Mouse (Mus musculus) heart, embryonic 11.5 days (tissue): ENCODE measurements around the gene Chd1l. TPM values are rescaled to one million over a fixed set of nuclear protein-coding genes. Genes with fewer than 3 reads are reported as not detected.

ENCODE experiments used
- ATAC-seq: fragments of 200-750 bp; cut with Nextera tagmentation; replicated peaks from 2 replicates; pipeline ENCODE4 v1.8.0; 2017; ENCODE audit warnings: moderate library complexity; ENCODE audit not compliant: insufficient number of reproducible peaks, low FRiP score, low TSS enrichment
- H3K27ac ChIP-seq: fragments of 300-500 bp; sonication (generic); 2 replicates; pipeline ENCODE4 v1.5.1; 2014; ENCODE audit warnings: mild to moderate bottlenecking, low read depth, low read length
- H3K27me3 ChIP-seq: fragments of 300-500 bp; sonication (generic); 2 replicates; pipeline ENCODE4 v1.6.1; 2014; ENCODE audit warnings: mild to moderate bottlenecking, low read length, mixed read lengths; ENCODE audit not compliant: control insufficient read depth, insufficient read depth
- H3K36me3 ChIP-seq: fragments of 300-500 bp; sonication (generic); 2 replicates; pipeline ENCODE4 v1.6.1; 2014; ENCODE audit warnings: mild to moderate bottlenecking, low read length, moderate library complexity, mixed read lengths; ENCODE audit not compliant: control insufficient read depth, insufficient read depth
- H3K4me1 ChIP-seq: fragments of 300-500 bp; sonication (generic); 2 replicates; pipeline ENCODE4 v1.6.1; 2014; ENCODE audit warnings: low read length; ENCODE audit not compliant: control insufficient read depth, insufficient read depth
- H3K4me2 ChIP-seq: fragments of 300-500 bp; sonication (generic); 2 replicates; pipeline ENCODE4 v1.6.1; 2014; ENCODE audit warnings: mild to moderate bottlenecking, moderate library complexity
- H3K4me3 ChIP-seq: fragments of 300-500 bp; sonication (generic); 2 replicates; pipeline ENCODE4 v1.5.1; 2014; ENCODE audit warnings: low read depth, low read length
- H3K9ac ChIP-seq: fragments of 300-500 bp; sonication (generic); 2 replicates; pipeline ENCODE4 v1.6.1; 2014; ENCODE audit warnings: mild to moderate bottlenecking, low read depth, low read length, moderate library complexity
- H3K9me3 ChIP-seq: fragments of 300-500 bp; sonication (generic); replicated peaks from 2 replicates; pipeline ENCODE4 v1.6.1; 2016; ENCODE audit warnings: low read length; ENCODE audit not compliant: control insufficient read depth
- WGBS: fragments of 180-500 bp; shearing (Covaris S2); extraction: QIAGEN DNeasy Blood & Tissue Kit; methylation state at CpG from one replicate; pipeline ENCODE4 v1.1.7; 2014; ENCODE audit not compliant: insufficient replicate concordance; 5-methylcytosine and 5-hydroxymethylcytosine counted together
- polyA plus RNA-seq: library from polyadenylated mRNA; unstranded; fragments of >200 nt; fragmentation: Nextera tagmentation; extraction: Ambion mirVana; gene quantifications from 2 replicates; pipeline ENCODE4 v1.2.1, GENCODE M21; 2014

Chd1l gene
- polyA plus RNA-seq, 1 experiment from 2014 or later, result 14.5 TPM

- Histone ChIP-seq H3K9ac (no peak overlapping the region), H3K9me3 (no peaks in the 10 kb centered on the region), H3K27ac (no peak overlapping the region), H3K4me1 (no peaks in the 10 kb centered on the region), H3K4me2 (no peak overlapping the region), H3K27me3 (no peaks in the 10 kb centered on the region), H3K36me3 (peaks cover 14% of the 10 kb centered on the region), H3K4me3 (no peak overlapping the region)
- ATAC-seq, result peak; percentile 42; the same call in 1 of the 2 replicates
- 64% methylated on average over 18 of the region's 18 CpGs for WGBS
These were observed 24.4 kb downstream of the Chd1l start for GRCm38 (mm10) chr3:97585383-97586160.

DNA sequence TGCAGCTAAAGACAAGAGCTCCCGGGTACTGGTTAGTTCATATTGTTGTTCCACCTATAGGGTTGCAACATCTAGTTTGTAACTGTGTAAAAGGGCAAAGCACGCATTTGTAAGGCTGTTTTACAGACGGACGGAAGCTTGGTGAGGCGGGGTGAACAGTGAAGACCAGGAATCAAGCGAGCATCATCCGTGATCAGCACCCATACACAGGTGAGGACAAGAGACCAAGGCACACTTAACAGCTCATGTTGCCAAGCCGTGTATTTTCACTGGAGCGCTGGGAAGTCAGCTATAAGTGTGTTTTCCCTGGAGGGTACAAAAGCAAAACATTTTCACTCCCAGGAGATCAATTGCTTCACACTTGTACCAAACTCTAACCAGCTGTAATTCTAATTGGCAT is 36.2 kb downstream of the Chd1l start:
- H3K27me3 ChIP-seq, result no peaks in the 10 kb centered on the region
- 0 out of 2 replicates have a peak, but pooled peaks cover 6% of the 10 kb centered on the region for H3K36me3 ChIP-seq
- no peak for ATAC-seq
- H3K4me1 ChIP-seq, result no peaks in the 10 kb centered on the region
- H3K9ac ChIP-seq, result no peak overlapping the region
- no peaks in the 10 kb centered on the region for H3K9me3 ChIP-seq
- 84% methylated on average over 9 of the region's 9 CpGs for WGBS
- H3K4me2 ChIP-seq, result no peak overlapping the region
- no peak overlapping the region for H3K4me3 ChIP-seq
- H3K27ac ChIP-seq, result no peak overlapping the region

- H3K4me2 ChIP-seq, result no peak overlapping the region
- no peaks in the 10 kb centered on the region for H3K4me1 ChIP-seq
- no peaks in the 10 kb centered on the region for H3K9me3 ChIP-seq
- H3K4me3 ChIP-seq, result no peak overlapping the region
- H3K27me3 ChIP-seq, result no peaks in the 10 kb centered on the region
- 74% methylated on average over 5 of the region's 5 CpGs for WGBS
- no peak for ATAC-seq
- no peak overlapping the region for H3K27ac ChIP-seq
- peaks cover 7% of the 10 kb centered on the region for H3K36me3 ChIP-seq
- no peak overlapping the region for H3K9ac ChIP-seq
These were observed 45.4 kb downstream of the Chd1l start for GRCm38 (mm10) chr3:97564588-97564987.

GRCm38 (mm10) chr3:97558554-97558953 is 51.4 kb downstream of the Chd1l start:
- no peak overlapping the region for H3K27ac ChIP-seq
- no peaks in the 10 kb centered on the region for H3K36me3 ChIP-seq
- no peaks in the 10 kb centered on the region for H3K27me3 ChIP-seq
- 92% methylated on average over 5 of the region's 5 CpGs for WGBS
- no peaks in the 10 kb centered on the region for H3K9me3 ChIP-seq
- H3K4me2 ChIP-seq, result no peak overlapping the region
- H3K4me1 ChIP-seq, result no peaks in the 10 kb centered on the region
- ATAC-seq, result no peak
- H3K4me3 ChIP-seq, result no peak overlapping the region
- H3K9ac ChIP-seq, result no peak overlapping the region

- Histone ChIP-seq H3K36me3 (no peaks in the 10 kb centered on the region), H3K9ac (no peak overlapping the region), H3K4me3 (no peak overlapping the region), H3K27me3 (no peaks in the 10 kb centered on the region), H3K9me3 (no peaks in the 10 kb centered on the region), H3K4me1 (no peaks in the 10 kb centered on the region), H3K4me2 (no peak overlapping the region), H3K27ac (no peak overlapping the region)
- ATAC-seq, result no peak
- 44% methylated on average over 8 of the region's 8 CpGs for WGBS
These were observed 63.8 kb downstream of the Chd1l start for GRCm38 (mm10) chr3:97546205-97546604.

- no peak for ATAC-seq
- Histone ChIP-seq H3K27me3 (no peaks in the 10 kb centered on the region), H3K4me1 (no peaks in the 10 kb centered on the region), H3K27ac (no peak overlapping the region), H3K4me2 (no peak overlapping the region), H3K36me3 (no peaks in the 10 kb centered on the region), H3K9ac (no peak overlapping the region), H3K9me3 (no peaks in the 10 kb centered on the region), H3K4me3 (no peak overlapping the region)
- 36% methylated on average over 1 of the region's 1 CpGs for WGBS
These were observed 69.8 kb downstream of the Chd1l start for GRCm38 (mm10) chr3:97540171-97540570.

- no peaks in the 10 kb centered on the region for H3K9me3 ChIP-seq
- H3K4me3 ChIP-seq, result no peak overlapping the region
- H3K4me1 ChIP-seq, result no peaks in the 10 kb centered on the region
- H3K27me3 ChIP-seq, result no peaks in the 10 kb centered on the region
- no peak overlapping the region for H3K27ac ChIP-seq
- H3K36me3 ChIP-seq, result no peaks in the 10 kb centered on the region
- WGBS, result 54% methylated on average over 1 of the region's 1 CpGs
- H3K4me2 ChIP-seq, result no peak overlapping the region
- ATAC-seq, result no peak
- no peak overlapping the region for H3K9ac ChIP-seq
These were observed 71.4 kb downstream of the Chd1l start for GRCm38 (mm10) chr3:97538634-97539033.

DNA sequence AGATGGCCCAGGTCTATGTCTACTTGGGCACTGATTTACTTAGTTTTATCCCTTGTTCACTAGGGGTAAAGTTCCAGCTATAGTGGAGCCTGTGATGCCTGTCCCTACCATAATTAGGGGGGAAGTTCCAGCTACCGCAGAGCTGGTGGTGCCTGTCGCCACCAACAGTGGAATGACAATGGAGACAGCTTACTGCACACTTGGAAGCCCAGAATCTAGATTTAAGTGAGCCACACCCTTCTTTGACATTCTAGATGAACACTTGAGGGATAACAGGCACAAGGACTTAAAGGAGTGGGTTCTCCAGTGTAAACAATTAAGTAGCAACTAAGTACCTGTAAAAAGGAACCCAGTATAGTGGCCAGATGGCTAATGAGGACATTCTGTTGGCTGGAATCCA is 73.0 kb downstream of the Chd1l start:
- Histone ChIP-seq H3K4me1 (no peaks in the 10 kb centered on the region), H3K27me3 (no peaks in the 10 kb centered on the region), H3K27ac (no peak overlapping the region), H3K4me2 (no peak overlapping the region), H3K9me3 (no peaks in the 10 kb centered on the region), H3K4me3 (no peak overlapping the region), H3K9ac (no peak overlapping the region), H3K36me3 (no peaks in the 10 kb centered on the region)
- ATAC-seq, result no peak
- WGBS, result 69% methylated on average over 2 of the region's 2 CpGs

DNA sequence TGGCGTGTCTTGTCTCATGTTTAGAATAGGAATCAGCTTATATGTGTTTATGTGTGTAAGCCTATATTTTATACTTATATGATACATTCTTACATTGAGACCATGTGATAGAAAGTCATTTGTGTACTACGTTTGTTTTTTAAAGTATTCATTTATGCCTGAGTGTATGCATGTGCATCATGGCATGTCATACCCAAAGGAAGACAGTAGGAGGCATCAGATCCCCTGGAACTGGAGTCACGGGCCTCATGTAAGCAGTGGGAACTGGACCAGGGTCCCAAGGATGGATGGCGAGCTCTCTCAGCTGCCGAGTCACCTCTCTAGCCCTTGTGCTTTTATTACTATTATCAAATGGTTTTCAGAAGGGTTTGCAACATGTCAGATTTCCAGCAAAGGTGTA is 74.3 kb downstream of the Chd1l start:
- H3K36me3 ChIP-seq, result no peaks in the 10 kb centered on the region
- H3K9me3 ChIP-seq, result no peaks in the 10 kb centered on the region
- H3K27me3 ChIP-seq, result no peaks in the 10 kb centered on the region
- H3K4me3 ChIP-seq, result no peak overlapping the region
- no peak for ATAC-seq
- no peak overlapping the region for H3K4me2 ChIP-seq
- 76% methylated on average over 5 of the region's 5 CpGs for WGBS
- no peak overlapping the region for H3K9ac ChIP-seq
- no peak overlapping the region for H3K27ac ChIP-seq
- H3K4me1 ChIP-seq, result no peaks in the 10 kb centered on the region
